Mouse (Mus musculus) lung, adult 2 months (tissue): ENCODE results near the gene Pdk4.

Experiments
- CTCF ChIP-seq: fragments of 200-500 bp; IDR thresholded peaks from 2 replicates; pipeline ENCODE4 v1.5.1; 2011; ENCODE audit warnings: mild to moderate bottlenecking, low read length, control low read depth; ENCODE audit not compliant: insufficient read depth
- POLR2A ChIP-seq: fragments of 200-500 bp; IDR thresholded peaks from 2 replicates; pipeline ENCODE4 v1.6.1; 2011; ENCODE audit warnings: low read depth, mild to moderate bottlenecking, control low read depth, low read length, borderline replicate concordance; ENCODE audit errors: extremely low read depth

DNA sequence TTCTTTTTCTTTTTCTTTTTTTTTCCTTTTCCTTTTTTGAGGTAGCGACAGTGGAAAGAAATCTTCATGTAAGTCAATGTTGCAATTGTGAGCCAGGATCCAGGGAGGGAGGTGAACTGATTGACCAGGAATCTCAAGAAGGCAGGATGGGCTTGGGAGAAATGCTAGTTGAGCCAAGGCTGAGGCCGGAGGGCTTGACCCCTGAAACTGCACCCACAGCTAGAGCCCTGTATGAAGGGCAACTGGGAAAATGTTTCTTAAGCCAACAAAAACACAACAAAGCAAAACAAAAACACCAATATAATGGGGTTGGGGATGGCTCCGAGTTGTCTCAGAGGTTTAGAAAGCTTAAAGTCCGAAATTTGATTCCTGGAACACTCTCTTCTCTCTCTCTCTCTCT lies 47.7 kb downstream of the Pdk4 start:
- no peak for TF ChIP-seq CTCF
- no peak for TF ChIP-seq POLR2A
